Mouse (Mus musculus): Measurements from ENCODE around the gene Rtn4r.

DNA sequence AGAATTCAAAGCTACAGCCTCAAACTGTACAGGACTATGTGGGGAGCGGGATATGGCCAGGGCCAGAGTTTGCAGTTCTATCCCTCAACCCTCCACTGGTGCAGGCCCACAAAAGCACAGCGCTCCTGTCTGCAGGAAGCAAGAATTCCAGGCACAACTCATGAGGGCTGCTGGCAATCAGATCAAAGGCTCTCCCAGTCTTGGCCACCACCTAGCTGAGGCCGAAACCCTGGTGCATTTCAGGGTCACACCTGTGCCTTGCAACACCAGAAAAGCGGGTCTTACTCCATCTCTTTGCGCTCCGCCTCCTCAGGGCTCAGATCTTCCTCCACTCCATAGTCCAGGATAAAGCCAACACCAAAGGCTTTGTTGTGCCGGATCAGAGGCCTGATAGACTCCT, 43.2 kb upstream of the Rtn4r start:
- peak; percentile 72 for TF ChIP-seq CTCF (IDR thresholded peaks at IDR 0.05; ENCODE audit: low read depth, low read length)
- TF ChIP-seq POLR2A (IDR thresholded peaks at IDR 0.05; ENCODE audit: extremely low read depth, insufficient read depth, low read length): 0 out of 2 replicates have a peak, but pooled peaks have one; percentile 3

All from liver, adult 2 months (tissue).